Mouse (Mus musculus): ENCODE measurements at regions not wholly inside any gene's neighbourhood (a gene's known extent, or its start where the extent isn't known, plus 50 kb on each side); places are given as distances from the start of the nearest gene placed in this dataset.

GRCm38 (mm10) chr17:64499281-64499997 is 101.1 kb upstream of the Man2a1 start:
- no peak overlapping the region for H3K9ac ChIP-seq
- H3K27ac ChIP-seq: no peak overlapping the region
- H3K4me1 ChIP-seq: no peaks in the 10 kb centered on the region; the same call in 1 of the 2 replicates
- WGBS: 52% methylated on average over 15 of the region's 15 CpGs
- no peaks in the 10 kb centered on the region for H3K27me3 ChIP-seq
- H3K9me3 ChIP-seq: no peaks in the 10 kb centered on the region
- no peak overlapping the region for H3K4me3 ChIP-seq
- no peak overlapping the region for H3K4me2 ChIP-seq
- ATAC-seq (ENCODE audit: insufficient number of reproducible peaks, insufficient read depth, low FRiP score, low TSS enrichment, low read depth): no peak
- no peaks in the 10 kb centered on the region for H3K36me3 ChIP-seq

- no peak overlapping the region for H3K27ac ChIP-seq
- H3K27me3 ChIP-seq: no peaks in the 10 kb centered on the region
- no peak for ATAC-seq (ENCODE audit: insufficient number of reproducible peaks, insufficient read depth, low FRiP score, low TSS enrichment, low read depth)
- WGBS: 88% methylated on average over 2 of the region's 2 CpGs
- H3K4me1 ChIP-seq: no peaks in the 10 kb centered on the region; the same call in 1 of the 2 replicates
- no peak overlapping the region for H3K4me3 ChIP-seq
- H3K4me2 ChIP-seq: no peak overlapping the region
- no peaks in the 10 kb centered on the region for H3K9me3 ChIP-seq
- no peaks in the 10 kb centered on the region for H3K36me3 ChIP-seq
- no peak overlapping the region for H3K9ac ChIP-seq
Measured at GRCm38 (mm10) chr17:64502376-64502775, 98.2 kb upstream of the Man2a1 start.

- H3K9me3 ChIP-seq: no peaks in the 10 kb centered on the region
- no peak overlapping the region for H3K9ac ChIP-seq
- ATAC-seq (ENCODE audit: insufficient number of reproducible peaks, insufficient read depth, low FRiP score, low TSS enrichment, low read depth): no peak
- no peaks in the 10 kb centered on the region for H3K4me1 ChIP-seq
- WGBS: 83% methylated on average over 2 of the region's 2 CpGs
- H3K4me2 ChIP-seq: no peak overlapping the region
- H3K27ac ChIP-seq: no peak overlapping the region
- no peaks in the 10 kb centered on the region for H3K27me3 ChIP-seq
- no peaks in the 10 kb centered on the region for H3K36me3 ChIP-seq
- H3K4me3 ChIP-seq: no peak overlapping the region
Measured at GRCm38 (mm10) chr17:64505956-64506355, 94.6 kb upstream of the Man2a1 start.

- 85% methylated on average over 3 of the region's 3 CpGs for WGBS
- no peaks in the 10 kb centered on the region for H3K36me3 ChIP-seq
- ATAC-seq (ENCODE audit: insufficient number of reproducible peaks, insufficient read depth, low FRiP score, low TSS enrichment, low read depth): no peak
- no peak overlapping the region for H3K9ac ChIP-seq
- no peak overlapping the region for H3K4me2 ChIP-seq
- no peak overlapping the region for H3K27ac ChIP-seq
- no peaks in the 10 kb centered on the region for H3K9me3 ChIP-seq
- no peaks in the 10 kb centered on the region for H3K4me1 ChIP-seq
- no peak overlapping the region for H3K4me3 ChIP-seq
- H3K27me3 ChIP-seq: no peaks in the 10 kb centered on the region
Measured at GRCm38 (mm10) chr17:64511139-64511779, 89.3 kb upstream of the Man2a1 start.

DNA sequence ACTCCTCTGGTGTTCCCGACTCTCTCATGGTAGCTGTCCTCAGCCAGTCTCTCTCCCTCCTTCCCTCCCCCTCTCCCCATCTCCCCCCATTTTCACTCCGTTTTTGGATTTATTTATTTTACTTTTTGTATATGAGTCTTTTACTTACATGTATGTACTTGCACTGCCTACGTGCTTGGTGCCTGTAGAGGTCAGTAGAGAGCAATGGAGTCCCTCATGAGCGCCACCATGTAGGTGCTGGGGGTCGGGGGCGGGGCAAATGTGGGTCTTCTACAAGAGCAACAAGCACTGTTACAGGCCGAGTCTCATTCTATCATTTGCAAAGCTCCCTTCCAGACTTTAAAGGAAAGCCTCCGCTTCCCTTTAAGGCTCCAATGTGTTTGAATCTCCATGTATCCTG is 78.3 kb upstream of the Man2a1 start:
- ATAC-seq (ENCODE audit: insufficient number of reproducible peaks, insufficient read depth, low FRiP score, low TSS enrichment, low read depth): no peak
- Histone ChIP-seq H3K9me3 (no peaks in the 10 kb centered on the region), H3K36me3 (no peaks in the 10 kb centered on the region), H3K27ac (no peak overlapping the region), H3K27me3 (0 out of 2 replicates have a peak, but pooled peaks cover under 1% of the 10 kb centered on the region), H3K4me1 (no peaks in the 10 kb centered on the region), H3K4me3 (no peak overlapping the region), H3K4me2 (no peak overlapping the region), H3K9ac (no peak overlapping the region)
- WGBS: 75% methylated on average over 8 of the region's 8 CpGs

DNA sequence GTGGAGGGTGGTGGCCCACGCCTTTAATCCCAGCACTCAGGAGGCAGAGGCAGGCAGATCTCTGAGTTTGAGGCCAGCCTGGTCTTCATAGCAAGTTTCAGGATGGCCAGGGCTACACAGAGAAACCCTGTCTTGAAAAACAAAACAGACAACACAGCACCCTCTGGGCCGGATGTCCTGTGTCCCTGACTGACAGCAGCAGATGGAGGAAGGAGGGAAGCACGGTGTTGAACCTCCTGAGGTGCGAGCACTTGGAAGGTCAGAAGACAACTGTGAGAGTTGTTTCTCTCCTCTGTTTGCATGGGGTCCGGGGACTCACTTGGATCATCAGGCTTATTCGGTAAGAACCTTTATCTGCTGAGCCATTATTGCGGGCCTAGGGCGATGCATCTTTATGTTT is 76.6 kb upstream of the Man2a1 start:
- Histone ChIP-seq H3K4me2 (no peak overlapping the region), H3K27me3 (no peaks in the 10 kb centered on the region), H3K9ac (no peak overlapping the region), H3K27ac (no peak overlapping the region), H3K4me3 (no peak overlapping the region), H3K9me3 (no peaks in the 10 kb centered on the region), H3K4me1 (no peaks in the 10 kb centered on the region), H3K36me3 (no peaks in the 10 kb centered on the region)
- WGBS: 93% methylated on average over 8 of the region's 8 CpGs
- ATAC-seq (ENCODE audit: insufficient number of reproducible peaks, insufficient read depth, low FRiP score, low TSS enrichment, low read depth): no peak

DNA sequence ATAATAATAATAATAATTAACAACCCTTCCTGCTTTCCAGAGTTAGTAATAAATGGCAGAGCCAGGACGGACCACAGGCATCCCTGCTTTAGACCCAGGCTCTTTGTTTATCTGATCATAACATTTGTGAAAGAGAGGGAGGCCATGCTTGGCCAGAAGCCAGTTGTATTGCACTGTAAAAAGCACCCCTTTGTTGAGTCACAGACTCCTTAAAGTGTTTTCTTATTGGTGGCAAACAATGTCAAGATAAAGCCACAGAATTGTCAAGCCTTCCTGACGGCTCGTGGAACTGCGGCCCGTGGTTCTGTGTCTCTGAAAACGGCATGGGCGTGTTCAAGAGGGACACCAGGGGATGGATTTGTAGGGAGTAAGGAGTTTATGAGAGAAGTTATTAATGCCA is 72.7 kb upstream of the Man2a1 start:
- H3K27ac ChIP-seq: no peak overlapping the region
- 78% methylated on average over 7 of the region's 7 CpGs for WGBS
- H3K4me3 ChIP-seq: no peak overlapping the region
- H3K36me3 ChIP-seq: no peaks in the 10 kb centered on the region
- H3K27me3 ChIP-seq: no peaks in the 10 kb centered on the region
- H3K4me2 ChIP-seq: no peak overlapping the region
- no peak overlapping the region for H3K9ac ChIP-seq
- no peaks in the 10 kb centered on the region for H3K9me3 ChIP-seq
- H3K4me1 ChIP-seq: peaks cover 3% of the 10 kb centered on the region; the same call in 1 of the 2 replicates
- no peak for ATAC-seq (ENCODE audit: insufficient number of reproducible peaks, insufficient read depth, low FRiP score, low TSS enrichment, low read depth)

DNA sequence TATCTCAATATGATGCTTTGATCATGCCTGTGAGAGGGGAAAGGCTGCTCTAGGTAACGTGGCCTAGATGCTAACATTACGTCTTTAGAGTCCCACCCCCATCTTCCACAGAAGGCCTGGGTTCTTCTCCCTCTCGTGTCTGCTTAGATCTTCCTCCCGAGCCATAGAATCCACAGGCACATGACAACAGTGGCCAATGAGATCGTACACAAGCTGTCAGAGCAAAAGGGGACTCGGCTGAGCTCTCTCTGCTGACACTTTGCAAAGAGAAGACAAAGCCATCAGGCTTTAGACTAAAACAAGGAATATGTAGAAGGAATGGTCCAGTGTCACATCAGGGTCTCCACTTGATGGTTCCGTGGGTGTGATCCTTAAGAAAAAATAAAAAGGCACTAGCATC is 72.1 kb upstream of the Man2a1 start:
- no peak overlapping the region for H3K4me3 ChIP-seq
- H3K27ac ChIP-seq: no peak overlapping the region
- 90% methylated on average over 7 of the region's 7 CpGs for WGBS
- ATAC-seq (ENCODE audit: insufficient number of reproducible peaks, insufficient read depth, low FRiP score, low TSS enrichment, low read depth): no peak
- no peaks in the 10 kb centered on the region for H3K36me3 ChIP-seq
- H3K4me2 ChIP-seq: no peak overlapping the region
- no peaks in the 10 kb centered on the region for H3K9me3 ChIP-seq
- H3K9ac ChIP-seq: no peak overlapping the region
- no peaks in the 10 kb centered on the region for H3K27me3 ChIP-seq
- H3K4me1 ChIP-seq: peaks cover 3% of the 10 kb centered on the region; the same call in 1 of the 2 replicates

- H3K27ac ChIP-seq: no peak overlapping the region
- WGBS: 78% methylated on average over 14 of the region's 14 CpGs
- H3K4me1 ChIP-seq: peaks cover 3% of the 10 kb centered on the region; the same call in 1 of the 2 replicates
- H3K27me3 ChIP-seq: no peaks in the 10 kb centered on the region
- H3K9me3 ChIP-seq: no peaks in the 10 kb centered on the region
- H3K9ac ChIP-seq: no peak overlapping the region
- no peak overlapping the region for H3K4me3 ChIP-seq
- no peak overlapping the region for H3K4me2 ChIP-seq
- ATAC-seq (ENCODE audit: insufficient number of reproducible peaks, insufficient read depth, low FRiP score, low TSS enrichment, low read depth): no peak
- no peaks in the 10 kb centered on the region for H3K36me3 ChIP-seq
Measured at GRCm38 (mm10) chr17:64529296-64529994, 71.1 kb upstream of the Man2a1 start.

GRCm38 (mm10) chr17:64531150-64531549 is 69.4 kb upstream of the Man2a1 start:
- no peak overlapping the region for H3K27ac ChIP-seq
- no peaks in the 10 kb centered on the region for H3K27me3 ChIP-seq
- ATAC-seq (ENCODE audit: insufficient number of reproducible peaks, insufficient read depth, low FRiP score, low TSS enrichment, low read depth): no peak
- H3K4me1 ChIP-seq: peaks cover 3% of the 10 kb centered on the region; the same call in 1 of the 2 replicates
- no peaks in the 10 kb centered on the region for H3K9me3 ChIP-seq
- H3K36me3 ChIP-seq: no peaks in the 10 kb centered on the region
- H3K4me3 ChIP-seq: no peak overlapping the region
- H3K4me2 ChIP-seq: no peak overlapping the region
- H3K9ac ChIP-seq: no peak overlapping the region
- WGBS: 85% methylated on average over 7 of the region's 7 CpGs

GRCm38 (mm10) chr17:64534323-64534722 is 66.2 kb upstream of the Man2a1 start:
- Histone ChIP-seq H3K4me3 (no peak overlapping the region), H3K9ac (no peak overlapping the region), H3K36me3 (no peaks in the 10 kb centered on the region), H3K27ac (no peak overlapping the region), H3K27me3 (no peaks in the 10 kb centered on the region), H3K4me1 (peaks cover 7% of the 10 kb centered on the region), H3K9me3 (no peaks in the 10 kb centered on the region), H3K4me2 (no peak overlapping the region)
- ATAC-seq (ENCODE audit: insufficient number of reproducible peaks, insufficient read depth, low FRiP score, low TSS enrichment, low read depth): no peak
- 84% methylated on average over 4 of the region's 4 CpGs for WGBS
